Mouse (Mus musculus) CD4-positive, CD25-positive, alpha-beta regulatory T cell, adult 4 months (primary cell): Measurements from ENCODE around the gene Gnai2. TPM values are rescaled to one million over a fixed set of nuclear protein-coding genes. Genes with fewer than 3 reads are reported as not detected.
"Not testable (repeated sequence)": the region's sequence is repeated elsewhere in the genome, so short reads cannot be mapped to it uniquely, and the experiment has no call there.

Experiments
- ATAC-seq: one replicate; pipeline ENCODE4 v1.8.0; 2017
- polyA plus RNA-seq, 2 experiments: library from polyadenylated mRNA; unstranded; fragments of 100-300 nt; shearing (Covaris generic); gene quantifications; one replicate each; pipeline ENCODE4 v1.2.1; 2017

The Gnai2 gene
- polyA plus RNA-seq, 2 experiments from 2014 or later, result 120 to 139 TPM

DNA sequence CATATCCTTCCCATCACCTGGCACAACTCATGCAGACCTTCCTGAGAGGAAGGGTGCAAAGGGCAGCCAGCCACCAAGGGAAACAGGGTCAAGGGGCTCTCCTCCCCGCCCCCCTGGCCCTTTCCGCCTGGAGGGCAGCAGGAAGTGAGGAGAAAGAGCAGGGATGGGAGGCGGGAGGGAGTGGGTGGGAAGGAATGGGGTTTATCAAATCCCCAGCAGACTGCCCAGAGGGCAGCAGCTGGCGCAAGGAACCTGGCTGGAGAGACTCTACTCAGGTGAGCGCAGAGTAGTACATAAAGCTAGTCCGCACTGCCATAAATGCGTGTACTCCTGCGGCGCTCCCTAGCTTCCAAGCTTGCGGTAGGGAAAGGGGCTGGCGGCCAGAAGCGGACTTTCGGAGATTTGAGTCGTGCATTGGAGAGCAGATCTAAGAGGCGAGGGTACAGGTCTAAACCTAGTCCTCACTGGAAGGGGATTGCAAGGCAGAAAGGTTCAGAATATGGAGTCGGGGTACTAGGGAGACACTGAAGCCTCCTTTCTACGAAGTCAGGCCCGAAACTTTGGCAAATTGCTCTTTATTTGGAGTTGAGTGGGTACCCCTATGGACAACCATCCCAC lies 67.4 kb downstream of the Gnai2 start, which contains the start of gene Hyal2:
Hyal2 (plus strand) TSS at position 244 of the 618 bp plus-strand sequence.
- no peak for ATAC-seq

DNA sequence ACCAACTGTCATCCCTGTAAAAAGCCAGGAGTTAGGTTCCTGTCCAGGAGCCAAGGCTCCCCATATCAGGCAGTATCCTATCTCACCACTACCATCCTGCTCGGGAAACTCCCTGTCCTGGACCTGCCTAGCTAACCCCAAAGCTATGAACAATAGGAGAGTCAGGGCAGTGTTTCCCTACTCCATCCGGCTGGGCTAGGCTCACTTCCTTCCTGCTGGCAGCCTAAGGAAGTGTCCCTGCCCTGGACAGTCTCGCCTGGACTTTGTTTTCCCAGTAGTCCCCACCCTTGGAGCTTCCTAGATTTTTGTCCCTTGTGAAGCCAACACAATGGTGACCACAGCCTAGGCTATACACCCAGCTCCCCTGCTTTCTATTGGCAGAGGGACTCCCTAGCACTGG lies 68.3 kb downstream of the Gnai2 start:
- ATAC-seq, result no peak

DNA sequence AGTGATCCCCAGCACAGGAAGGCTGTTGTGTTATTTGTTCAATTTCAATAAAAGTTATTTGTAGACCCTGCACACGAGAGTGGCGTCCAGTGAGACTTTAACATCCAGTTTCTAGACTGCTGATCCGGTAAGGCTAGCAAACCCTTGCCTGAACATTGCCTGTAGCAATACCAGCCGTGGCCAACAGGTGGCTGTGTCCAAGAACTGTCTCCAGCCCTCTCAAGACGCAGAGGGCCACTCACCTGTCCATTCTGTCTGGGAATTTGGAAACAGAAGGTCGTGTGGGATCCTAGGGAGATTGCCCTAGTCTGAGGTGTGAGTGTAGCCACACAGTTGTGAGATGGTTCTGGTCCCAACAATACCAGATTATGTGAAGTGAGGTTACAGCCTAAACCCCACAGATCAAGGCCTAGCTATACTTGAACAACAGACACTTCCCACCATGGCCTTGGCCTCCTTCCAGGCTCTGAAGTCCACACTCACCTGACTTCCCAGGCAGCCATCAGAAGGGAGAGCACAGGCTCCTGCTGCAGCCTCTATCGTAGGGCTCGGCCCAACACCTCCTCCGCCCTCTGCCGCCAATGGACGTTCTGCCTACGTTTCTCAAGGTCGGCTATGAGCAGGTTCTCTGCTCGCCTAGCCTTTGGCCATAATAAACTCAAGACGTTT lies 69.0 kb downstream of the Gnai2 start:
- ATAC-seq, result no peak

DNA sequence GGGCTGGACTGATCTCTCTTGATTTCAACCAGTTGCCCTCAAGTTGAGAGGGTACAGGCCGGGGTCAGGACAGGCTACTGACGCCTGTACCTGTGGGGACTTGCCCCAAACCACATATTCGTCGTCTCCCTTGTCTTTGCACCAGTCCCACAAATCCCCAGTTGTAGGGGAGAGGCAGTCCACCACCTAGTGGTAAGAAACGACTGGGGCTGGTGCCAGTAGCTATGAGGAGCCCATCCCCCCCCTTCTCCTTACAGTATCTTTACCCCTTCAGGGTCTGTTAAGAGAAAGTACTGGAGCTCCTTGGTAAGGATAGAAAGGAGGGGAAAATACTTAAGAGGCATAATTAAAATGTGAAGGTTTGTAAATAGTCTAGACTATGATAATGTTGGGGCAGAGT lies 69.6 kb downstream of the Gnai2 start:
- ATAC-seq, result not testable (repeated sequence)

Other genes with a start within 250 kb of the Gnai2 start
- gene Cacna2d2, start 235.8 kb downstream of the Gnai2 start, polyA plus RNA-seq, result under 1 TPM; 0.52 to 0.73 TPM
- gene Tmem115, start 101.4 kb downstream of the Gnai2 start, polyA plus RNA-seq, result 10 to 100 TPM; 19.7 to 28.0 TPM
- gene Cyb561d2, start 93.2 kb downstream of the Gnai2 start, polyA plus RNA-seq, result 10 to 100 TPM; 67.6 to 79.7 TPM
- gene Nprl2, start 93.1 kb downstream of the Gnai2 start, polyA plus RNA-seq, result 10 to 100 TPM; 54.1 to 59.0 TPM
- 1 to 10 TPM in 1 of 2 experiments, not detected in 1; 3.0 TPM for gene Zmynd10, start 88.1 kb downstream of the Gnai2 start, polyA plus RNA-seq
- 10 to 100 TPM; 77.8 to 89.5 TPM for gene Rassf1, start 83.8 kb downstream of the Gnai2 start, polyA plus RNA-seq
- 1 to 10 TPM; 4.1 to 8.1 TPM for gene Tusc2, start 72.1 kb downstream of the Gnai2 start, polyA plus RNA-seq
- gene Hyal2, start 67.4 kb downstream of the Gnai2 start, polyA plus RNA-seq, result 10 to 100 TPM; 11.0 to 11.7 TPM
- gene Hyal1, start 58.4 kb downstream of the Gnai2 start, polyA plus RNA-seq, result 1 to 10 TPM; 6.7 to 7.9 TPM
- 10 to 100 TPM; 25.4 to 34.9 TPM for gene Naa80, start 56.5 kb downstream of the Gnai2 start, polyA plus RNA-seq
- 1 to 10 TPM in 1 of 2 experiments, under 1 TPM in 1; 0.90 to 1.4 TPM for gene Hyal3, start 54.5 kb downstream of the Gnai2 start, polyA plus RNA-seq
- 10 to 100 TPM; 30.1 to 36.2 TPM for gene Ifrd2, start 47.7 kb downstream of the Gnai2 start, polyA plus RNA-seq
- gene Sema3b, start 26.1 kb downstream of the Gnai2 start, polyA plus RNA-seq, result not detected
- gene Slc38a3, start 34.2 kb upstream of the Gnai2 start, polyA plus RNA-seq, result not detected
- gene Gnat1, start 44.3 kb upstream of the Gnai2 start, polyA plus RNA-seq, result 1 to 10 TPM in 1 of 2 experiments, not detected in 1; 1.6 TPM
- gene Sema3f, start 75.1 kb upstream of the Gnai2 start, polyA plus RNA-seq, result not detected
- 100 to 1,000 TPM; 280 to 324 TPM for gene Rbm5, start 135.6 kb upstream of the Gnai2 start, polyA plus RNA-seq
- gene Rbm6, start 237.9 kb upstream of the Gnai2 start, polyA plus RNA-seq, result 100 to 1,000 TPM in 1 of 2 experiments, 10 to 100 TPM in 1; 98.3 to 137 TPM